Mouse (Mus musculus) MEL (cell line): ENCODE results near the gene Atxn7l3. TPM values are rescaled to one million over a fixed set of nuclear protein-coding genes. Genes with fewer than 3 reads are reported as not detected.

ENCODE experiments used
- DNase-seq: peaks from one replicate; pipeline ENCODE4 v3.0.0; 2011; ENCODE audit warnings: low read depth, low spot score
- H3K27ac ChIP-seq: 2 replicates; pipeline ENCODE4 v1.5.1; 2012; ENCODE audit warnings: low read depth, mild to moderate bottlenecking, control low read depth, low read length, moderate library complexity; ENCODE audit not compliant: control insufficient read depth
- H3K27me3 ChIP-seq, 2 experiments: fragments of 150-350 bp in 1 of 2; sonication (generic) in 1 of 2; 2 replicates each; pipeline ENCODE4 v1.6.1; 2012; ENCODE audit warnings: low read length in 2 of 2, mild to moderate bottlenecking in 2 of 2, improper control_type of control experiment in 1 of 2, moderate library complexity in 1 of 2; ENCODE audit not compliant: insufficient read depth in 2 of 2, control insufficient read depth in 1 of 2
- H3K36me3 ChIP-seq, 2 experiments: 2 replicates each; pipeline ENCODE4 v1.6.1; 2012 to 2014; ENCODE audit warnings: low read length in 2 of 2, improper control_type of control experiment in 1 of 2, inconsistent platforms in 1 of 2, mild to moderate bottlenecking in 1 of 2; ENCODE audit not compliant: insufficient read depth in 2 of 2, control insufficient read depth in 1 of 2
- H3K4me1 ChIP-seq, 2 experiments: fragments of 150-350 bp in 1 of 2; sonication (generic) in 1 of 2; 2 replicates each; pipeline ENCODE4 v1.6.1; 2012; ENCODE audit warnings: low read length in 2 of 2, improper control_type of control experiment in 1 of 2, mild to moderate bottlenecking in 1 of 2; ENCODE audit not compliant: insufficient read depth in 2 of 2, control insufficient read depth in 1 of 2
- H3K4me3 ChIP-seq, 2 experiments: fragments of 150-350 bp in 1 of 2; sonication (generic) in 1 of 2; 2 replicates each; pipeline ENCODE4 v1.5.1; 2012; ENCODE audit warnings: low read depth in 2 of 2, low read length in 2 of 2, mild to moderate bottlenecking in 2 of 2, moderate library complexity in 2 of 2, control low read depth in 1 of 2, improper control_type of control experiment in 1 of 2; ENCODE audit not compliant: control insufficient read depth in 1 of 2, insufficient read depth in 1 of 2
- H3K79me2 ChIP-seq: 2 replicates; pipeline ENCODE4 v1.6.1; 2012; ENCODE audit warnings: mild to moderate bottlenecking, low read length, moderate library complexity; ENCODE audit not compliant: control insufficient read depth, poor library complexity, insufficient read depth
- H3K9ac ChIP-seq: 2 replicates; pipeline ENCODE4 v1.6.1; 2012; ENCODE audit warnings: low read depth, mild to moderate bottlenecking, control low read depth, low read length, moderate library complexity; ENCODE audit not compliant: control insufficient read depth, poor library complexity, severe bottlenecking
- H3K9me3 ChIP-seq: fragments of 150-350 bp; sonication (generic); replicated peaks from 2 replicates; pipeline ENCODE4 v1.6.1; 2012; ENCODE audit warnings: mild to moderate bottlenecking, low read length, improper control_type of control experiment, moderate library complexity; ENCODE audit not compliant: insufficient read depth
- CHD1 ChIP-seq: IDR thresholded peaks from 2 replicates; pipeline ENCODE4 v1.6.1; 2012; ENCODE audit warnings: low read depth, mild to moderate bottlenecking, inconsistent platforms, low read length, improper control_type of control experiment
- CHD2 ChIP-seq: IDR thresholded peaks from 2 replicates; pipeline ENCODE4 v1.6.1; 2011; ENCODE audit warnings: low read length, improper control_type of control experiment
- CTCF ChIP-seq, 3 experiments: IDR thresholded peaks in 2 of 3; conservative IDR thresholded peaks in 1 of 3; 2 replicates each; pipeline ENCODE4 v1.5.1; 2011 to 2012; ENCODE audit warnings: low read length in 3 of 3, low read depth in 2 of 3, mild to moderate bottlenecking in 2 of 3, improper control_type of control experiment in 1 of 3, inconsistent platforms in 1 of 3, mixed read lengths in 1 of 3, moderate library complexity in 1 of 3; ENCODE audit not compliant: control insufficient read depth in 1 of 3, insufficient read depth in 1 of 3, poor library complexity in 1 of 3, severe bottlenecking in 1 of 3
- E2F4 ChIP-seq: IDR thresholded peaks from 2 replicates; pipeline ENCODE4 v1.6.1; 2011; ENCODE audit warnings: low read depth, low read length, improper control_type of control experiment, borderline replicate concordance
- EP300 ChIP-seq, 2 experiments: IDR thresholded peaks; 2 replicates each; pipeline ENCODE4 v1.6.1; 2011; ENCODE audit warnings: improper control_type of control experiment in 2 of 2, low read length in 2 of 2, low read depth in 1 of 2, mild to moderate bottlenecking in 1 of 2
- ETS1 ChIP-seq: IDR thresholded peaks from 2 replicates; pipeline ENCODE4 v1.6.1; 2012; ENCODE audit warnings: low read depth, mild to moderate bottlenecking, inconsistent platforms, low read length, improper control_type of control experiment, moderate library complexity
- GATA1 ChIP-seq: IDR thresholded peaks from 2 replicates; pipeline ENCODE4 v1.6.1; 2011; ENCODE audit warnings: low read depth, low read length, improper control_type of control experiment
- HCFC1 ChIP-seq: IDR thresholded peaks from 2 replicates; pipeline ENCODE4 v1.6.1; 2012; ENCODE audit warnings: low read depth, mild to moderate bottlenecking, inconsistent platforms, low read length, improper control_type of control experiment, moderate library complexity
- KAT2A ChIP-seq: conservative IDR thresholded peaks from 2 replicates; pipeline ENCODE4 v1.6.1; 2012; ENCODE audit warnings: low read depth, low read length, improper control_type of control experiment, inconsistent platforms
- MAX ChIP-seq: IDR thresholded peaks from 2 replicates; pipeline ENCODE4 v1.6.1; 2011; ENCODE audit warnings: low read length, improper control_type of control experiment
- MXI1 ChIP-seq: IDR thresholded peaks from 2 replicates; pipeline ENCODE4 v1.6.1; 2011; ENCODE audit warnings: mild to moderate bottlenecking, low read depth, low read length, improper control_type of control experiment
- MYB ChIP-seq: IDR thresholded peaks from 2 replicates; pipeline ENCODE4 v1.6.1; 2011; ENCODE audit warnings: mild to moderate bottlenecking, low read depth, low read length, improper control_type of control experiment
- POLR2A ChIP-seq, 2 experiments: IDR thresholded peaks; 2 replicates each; pipeline ENCODE4 v1.6.1; 2011 to 2012; ENCODE audit warnings: low read length in 2 of 2, mild to moderate bottlenecking in 2 of 2, control low read depth in 1 of 2, improper control_type of control experiment in 1 of 2, low read depth in 1 of 2, moderate library complexity in 1 of 2; ENCODE audit not compliant: control insufficient read depth in 1 of 2, insufficient read depth in 1 of 2, poor library complexity in 1 of 2
- RAD21 ChIP-seq: IDR thresholded peaks from 2 replicates; pipeline ENCODE4 v1.6.1; 2011; ENCODE audit warnings: mild to moderate bottlenecking, low read depth, low read length, improper control_type of control experiment
- RCOR1 ChIP-seq: IDR thresholded peaks from 2 replicates; pipeline ENCODE4 v1.6.1; 2012; ENCODE audit warnings: low read depth, mild to moderate bottlenecking, inconsistent platforms, low read length, improper control_type of control experiment
- SMC3 ChIP-seq: IDR thresholded peaks from 2 replicates; pipeline ENCODE4 v1.6.1; 2011; ENCODE audit warnings: low read depth, low read length, improper control_type of control experiment
- TBP ChIP-seq: IDR thresholded peaks from 2 replicates; pipeline ENCODE4 v1.8.0; 2011; ENCODE audit warnings: low read depth, low read length, improper control_type of control experiment
- UBTF ChIP-seq: IDR thresholded peaks from 2 replicates; pipeline ENCODE4 v1.6.1; 2012; ENCODE audit warnings: low read depth, mild to moderate bottlenecking, inconsistent platforms, low read length, improper control_type of control experiment, moderate library complexity, borderline replicate concordance; ENCODE audit not compliant: insufficient read depth
- USF1 ChIP-seq: IDR thresholded peaks from 2 replicates; pipeline ENCODE4 v1.6.1; 2014; ENCODE audit warnings: low read depth, mild to moderate bottlenecking, inconsistent platforms, low read length, improper control_type of control experiment, moderate library complexity
- USF2 ChIP-seq, 2 experiments: IDR thresholded peaks; 2 replicates each; pipeline ENCODE4 v1.6.1; 2011 to 2012; ENCODE audit warnings: improper control_type of control experiment in 2 of 2, low read length in 2 of 2, borderline replicate concordance in 1 of 2, inconsistent platforms in 1 of 2, low read depth in 1 of 2, mild to moderate bottlenecking in 1 of 2; ENCODE audit not compliant: insufficient read depth in 1 of 2
- ZC3H11A ChIP-seq: IDR thresholded peaks from 2 replicates; pipeline ENCODE4 v1.6.1; 2012; ENCODE audit warnings: low read depth, mild to moderate bottlenecking, inconsistent platforms, low read length, improper control_type of control experiment
- ZKSCAN1 ChIP-seq: IDR thresholded peaks from 2 replicates; pipeline ENCODE4 v1.6.1; 2012; ENCODE audit warnings: low read depth, mild to moderate bottlenecking, inconsistent platforms, low read length, improper control_type of control experiment, moderate library complexity
- ZNF384 ChIP-seq: IDR thresholded peaks from 2 replicates; pipeline ENCODE4 v1.6.1; 2012; ENCODE audit warnings: low read depth, mild to moderate bottlenecking, inconsistent platforms, low read length, improper control_type of control experiment
- polyA plus RNA-seq, 2 experiments: library from polyadenylated mRNA; stranded (reverse) in 1 of 2; unstranded in 1 of 2; fragments of >175 nt in 1 of 2; fragments of >200 nt in 1 of 2; gene quantifications; 2 replicates each; pipeline versions ENCODE4 v1.2.1 to v1.2.4; 2012; ENCODE audit warnings: low replicate concordance in 2 of 2, low read depth in 1 of 2; ENCODE audit not compliant: insufficient read length in 2 of 2, insufficient read depth in 1 of 2, missing spikeins in 1 of 2
- total RNA-seq: library from RNA; depleted of rRNA; stranded (reverse); fragments of 300-350 nt; gene quantifications from 2 replicates; pipeline ENCODE4 v1.2.3, GENCODE M21; 2012

Gene Atxn7l3
- total and polyA plus RNA-seq, 3 experiments, result 39.4 to 53.0 (median 46.7) TPM

DNA sequence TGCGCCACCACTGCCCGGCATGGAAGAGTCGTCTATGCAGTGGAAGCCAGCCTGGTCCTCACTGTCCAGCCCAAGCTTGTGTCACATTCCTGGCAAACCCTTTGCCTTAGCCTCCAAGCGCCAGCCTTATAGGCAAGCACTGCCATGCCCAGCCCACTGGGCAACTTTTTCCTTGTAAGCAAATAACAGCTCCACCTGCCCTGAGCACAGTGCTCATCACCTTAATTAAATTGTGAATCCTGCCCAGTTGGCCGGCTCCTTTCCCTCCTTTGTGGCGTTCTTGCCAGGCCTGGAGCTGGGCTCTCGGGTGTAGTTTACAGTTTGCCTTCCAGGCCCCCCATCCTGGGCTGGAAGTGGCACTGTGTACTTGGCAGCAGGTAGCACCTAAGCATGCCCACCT is 33.2 kb downstream of the Atxn7l3 start:
- Histone ChIP-seq H3K4me3 (no peak overlapping the region), H3K36me3 (peaks cover 0 to 5% of the 10 kb centered on the region in 2 experiments; a peak in 3 of 4 replicates), H3K9ac (no peak overlapping the region), H3K27me3 (no peaks in the 10 kb centered on the region), H3K4me1 (peaks cover 2 to 3% of the 10 kb centered on the region in 2 experiments), H3K27ac (no peak overlapping the region), H3K9me3 (no peaks in the 10 kb centered on the region), H3K79me2 (no peaks in the 10 kb centered on the region)
- TF ChIP-seq CHD2 (no peak), ZNF384 (no peak), MYB (no peak), USF2 (IDR thresholded peaks at IDR 0.05; ENCODE audit: borderline replicate concordance in 1 of 2, insufficient read depth in 1 of 2, low read depth in 1 of 2, low read length in 2 of 2) (no peak), EP300 (IDR thresholded peaks at IDR 0.05; ENCODE audit: low read depth in 1 of 2, low read length in 2 of 2) (no peak), UBTF (no peak), RCOR1 (no peak), CHD1 (no peak), CTCF (IDR thresholded peaks at IDR 0.05 in 2 of 3, conservative IDR thresholded peaks at IDR 0.05 in 1 of 3; ENCODE audit: control insufficient read depth in 1 of 3, insufficient read depth in 1 of 3, low read depth in 2 of 3, low read length in 3 of 3, poor library complexity in 1 of 3, severe bottlenecking in 1 of 3) (no peak), ZKSCAN1 (no peak), MAX (no peak), MXI1 (no peak)
- no peak for DNase-seq

- H3K36me3 ChIP-seq, result peaks cover 0 to 11% of the 10 kb centered on the region in 2 experiments; a peak in 3 of 4 replicates
- no peak overlapping the region for H3K4me3 ChIP-seq
- DNase-seq, result peak; percentile 66
- H3K4me1 ChIP-seq, result peaks cover 8 to 14% of the 10 kb centered on the region in 2 experiments
- no peaks in the 10 kb centered on the region for H3K79me2 ChIP-seq
- no peaks in the 10 kb centered on the region for H3K27me3 ChIP-seq
- TF ChIP-seq HCFC1 (no peak), POLR2A (IDR thresholded peaks at IDR 0.05; ENCODE audit: control insufficient read depth in 1 of 2, insufficient read depth in 1 of 2, low read depth in 1 of 2, low read length in 2 of 2, poor library complexity in 1 of 2) (no peak), TBP (no peak), KAT2A (no peak), ZC3H11A (no peak), GATA1 (no peak), CTCF (IDR thresholded peaks at IDR 0.05 in 2 of 3, conservative IDR thresholded peaks at IDR 0.05 in 1 of 3; ENCODE audit: control insufficient read depth in 1 of 3, insufficient read depth in 1 of 3, low read depth in 2 of 3, low read length in 3 of 3, poor library complexity in 1 of 3, severe bottlenecking in 1 of 3) (peak; percentile 44 to 68 (median 62); a peak in 5 of 6 replicates), ETS1 (no peak), MAX (no peak), SMC3 (peak; percentile 32; the same call in 1 of the 2 replicates), E2F4 (no peak), USF2 (IDR thresholded peaks at IDR 0.05; ENCODE audit: borderline replicate concordance in 1 of 2, insufficient read depth in 1 of 2, low read depth in 1 of 2, low read length in 2 of 2) (no peak), USF1 (no peak), RAD21 (peak; percentile 27)
- no peak overlapping the region; the same call in 1 of the 2 replicates for H3K27ac ChIP-seq
- no peak overlapping the region for H3K9ac ChIP-seq
- H3K9me3 ChIP-seq, result no peaks in the 10 kb centered on the region
Measured at GRCm38 (mm10) chr11:102258521-102258920, 37.9 kb downstream of the Atxn7l3 start.
